Mouse (Mus musculus): ENCODE measurements at regions not wholly inside any gene's neighbourhood (a gene's known extent, or its start where the extent isn't known, plus 50 kb on each side); places are given as distances from the start of the nearest gene placed in this dataset.

GRCm38 (mm10) chr7:115033987-115034386 lies 290.5 kb downstream of the Insc start:
- TF ChIP-seq CTCF (IDR thresholded peaks at IDR 0.05; ENCODE audit: low read depth) (no peak), EP300 (IDR thresholded peaks at IDR 0.05; ENCODE audit: low read depth) (no peak)
